Comparison of ENCODE assay signal across 18 mouse cellular contexts in the genomic region with DNA sequence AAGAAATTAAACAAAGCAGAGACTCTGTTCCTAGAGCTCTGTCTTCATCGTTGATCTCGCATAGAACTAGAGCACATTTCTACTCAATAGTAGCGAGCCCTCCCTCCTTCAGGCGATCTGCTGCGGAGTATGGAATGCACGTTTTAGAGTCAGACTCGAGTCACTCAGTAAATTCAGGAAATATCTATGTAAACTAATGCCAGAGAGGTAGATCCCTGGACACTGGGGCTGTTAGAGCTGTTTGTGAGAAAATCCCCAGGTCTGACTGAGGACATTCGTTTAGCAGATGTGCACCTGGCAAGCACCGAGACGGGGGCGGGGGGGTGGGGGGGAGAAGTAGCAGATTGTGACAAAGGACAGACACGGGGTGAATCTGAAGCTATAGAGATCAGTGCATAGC.
"Had no signal": no experiment of that assay in that cellular context is flagged by ENCODE, and none has a peak within 500 bp of the region (broad histone marks: within the 10 kb centered on the region; RNA-seq: fewer than 3 reads in every experiment).

No protein-coding gene starts in this region.

- DNase-seq: kidney, adult 8-10 months; kidney, postnatal 10 days; kidney, postnatal 36 days; layer of hippocampus, postnatal 36 days; left cerebral cortex, postnatal 4 days; liver, postnatal 0 days; lung, postnatal 10 days; lung, postnatal 4 days; midbrain, embryonic 14.5 days; thymus, adult 18-20 months; thymus, postnatal 36 days had no signal

- ATAC-seq: liver, postnatal 0 days had no signal

- H3K27me3 ChIP-seq: kidney, embryonic 15.5 days; limb, embryonic 15.5 days; lung, embryonic 15.5 days had no signal

- H3K27ac ChIP-seq: kidney, embryonic 15.5 days; left cerebral cortex, adult 2 months; limb, embryonic 15.5 days; liver, embryonic 14.5 days; lung, embryonic 15.5 days had no signal

- H3K36me3 ChIP-seq: kidney, embryonic 15.5 days; limb, embryonic 15.5 days; lung, embryonic 15.5 days had no signal

- H3K9ac ChIP-seq: kidney, embryonic 15.5 days; limb, embryonic 15.5 days; liver, embryonic 14.5 days; liver, postnatal 0 days; lung, embryonic 15.5 days had no signal

- H3K4me3 ChIP-seq: kidney, embryonic 15.5 days; left cerebral cortex, adult 2 months; limb, embryonic 15.5 days; lung, embryonic 15.5 days had no signal

- H3K4me1 ChIP-seq: kidney, embryonic 15.5 days; limb, embryonic 15.5 days; lung, embryonic 15.5 days had no signal

- H3K4me2 ChIP-seq: kidney, embryonic 15.5 days; limb, embryonic 15.5 days; liver, embryonic 11.5 days; lung, embryonic 15.5 days; midbrain, embryonic 11.5 days had no signal

- H3K9me3 ChIP-seq: kidney, embryonic 15.5 days; limb, embryonic 15.5 days; lung, embryonic 15.5 days had no signal
